Mouse (Mus musculus) small intestine, adult 2 months (tissue): ENCODE results near the gene Stub1.

Source experiments
- CTCF ChIP-seq: fragments of 200-500 bp; IDR thresholded peaks from 2 replicates; pipeline ENCODE4 v1.5.1; 2012; ENCODE audit warnings: low read depth, mild to moderate bottlenecking, control low read depth, inconsistent platforms, low read length, moderate library complexity, mixed read lengths; ENCODE audit not compliant: insufficient replicate concordance, insufficient read length; ENCODE audit errors: extremely low read depth
- POLR2A ChIP-seq: fragments of 200-500 bp; IDR thresholded peaks from 2 replicates; pipeline ENCODE4 v1.6.1; 2012; ENCODE audit warnings: low read depth, mild to moderate bottlenecking, control low read depth, inconsistent platforms, low read length, moderate library complexity

GRCm38 (mm10) chr17:25828223-25828594 is 5.0 kb downstream of the Stub1 start:
- TF ChIP-seq POLR2A (no peak), CTCF (no peak)
